Mouse (Mus musculus) layer of hippocampus, adult 11-12 months (tissue): ENCODE measurements at regions not wholly inside any gene's neighbourhood (a gene's known extent, or its start where the extent isn't known, plus 50 kb on each side); places are given as distances from the start of the nearest gene placed in this dataset.

Experiments
- DNase-seq: peaks from one replicate; pipeline ENCODE4 v3.0.0; 2022; ENCODE audit warnings: low spot score

DNA sequence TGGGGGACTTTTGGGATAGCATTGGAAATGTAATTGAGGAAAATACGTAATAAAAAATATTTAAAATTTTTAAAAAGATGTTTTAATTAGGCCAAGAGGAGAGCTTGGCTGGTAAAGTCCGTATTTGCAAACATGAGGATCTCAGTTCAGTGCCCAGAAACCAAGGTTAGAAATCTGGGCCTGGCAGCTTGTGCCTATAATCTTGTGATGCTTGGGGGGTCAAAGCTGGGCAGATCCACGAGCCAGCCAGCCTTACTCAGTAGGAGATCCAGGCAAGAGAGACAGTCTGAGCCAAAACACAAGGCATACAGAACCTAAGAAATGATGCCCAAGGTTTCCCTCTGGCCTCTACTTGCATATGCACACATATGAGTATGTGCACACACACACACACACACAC lies 54.1 kb upstream of the Cxadr start:
- DNase-seq: no peak

DNA sequence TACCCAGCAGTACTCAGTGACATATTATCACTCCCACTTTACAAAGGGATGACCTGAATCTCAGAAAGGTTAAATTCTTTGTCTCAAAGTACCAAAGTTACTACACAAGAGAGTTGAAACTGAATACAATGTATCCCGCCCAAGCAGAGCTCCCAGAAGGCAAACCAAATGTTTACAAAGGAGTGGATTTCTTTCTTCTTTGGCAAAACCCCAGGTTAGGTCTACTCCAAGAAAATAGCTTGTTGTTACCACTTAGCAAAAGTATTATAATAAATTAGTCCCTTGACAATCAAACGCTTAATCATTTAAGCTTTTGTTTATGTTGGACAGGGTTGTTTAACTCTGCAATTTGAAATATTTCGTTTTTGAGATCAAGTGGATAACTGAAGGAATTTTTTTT lies 58.6 kb upstream of the Cxadr start:
- no peak for DNase-seq

DNA sequence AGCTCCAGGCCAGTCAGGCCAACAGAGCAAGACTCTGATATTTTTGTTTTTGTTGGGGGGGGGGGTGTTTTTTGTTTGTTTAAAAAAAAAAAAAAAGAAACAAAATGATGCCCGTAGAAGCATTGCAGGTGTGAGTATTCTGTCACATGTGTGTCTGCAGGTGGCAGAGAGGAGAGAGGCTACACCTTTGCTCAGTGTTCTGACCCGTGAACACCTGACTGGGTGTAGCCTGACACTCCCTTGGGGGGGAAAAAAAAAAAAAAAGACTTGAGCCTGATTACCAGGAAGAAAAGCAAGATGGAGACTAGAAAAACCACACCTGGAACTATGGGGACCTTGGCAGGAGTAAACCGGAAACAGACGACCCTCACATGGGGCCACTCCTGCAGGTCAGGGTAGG lies 61.1 kb upstream of the Cxadr start:
- no peak for DNase-seq

DNA sequence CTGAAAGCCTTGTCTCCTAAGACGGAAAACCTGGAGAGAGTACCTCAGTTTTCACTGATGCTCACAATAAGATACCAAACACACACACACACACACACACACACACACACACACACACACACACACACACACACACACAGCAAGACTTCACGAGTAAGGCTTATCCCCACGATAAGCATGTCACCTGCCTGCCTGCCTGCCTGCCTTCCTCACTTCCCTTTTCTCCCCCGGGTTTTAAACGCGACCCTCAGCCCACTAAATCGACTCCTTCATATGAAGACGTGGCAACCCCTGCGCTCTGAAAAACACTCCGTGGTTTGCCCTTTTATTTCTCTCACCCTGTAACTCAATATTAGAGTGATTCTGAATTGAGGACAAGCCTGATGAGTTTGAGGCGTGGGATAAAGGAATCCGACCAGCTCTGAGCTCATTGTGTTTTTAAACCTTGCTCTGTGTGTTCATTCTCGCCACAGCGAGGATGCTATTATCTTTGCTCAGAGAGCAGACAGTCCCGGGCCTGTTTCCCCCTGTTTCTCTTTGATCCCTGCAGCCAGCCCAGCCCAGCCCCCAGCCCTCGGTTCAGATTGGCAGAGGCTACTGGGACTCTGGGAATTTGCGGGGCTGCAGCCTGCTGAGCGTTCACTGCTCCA lies 63.1 kb upstream of the Cxadr start:
- peak; percentile 23 for DNase-seq

DNA sequence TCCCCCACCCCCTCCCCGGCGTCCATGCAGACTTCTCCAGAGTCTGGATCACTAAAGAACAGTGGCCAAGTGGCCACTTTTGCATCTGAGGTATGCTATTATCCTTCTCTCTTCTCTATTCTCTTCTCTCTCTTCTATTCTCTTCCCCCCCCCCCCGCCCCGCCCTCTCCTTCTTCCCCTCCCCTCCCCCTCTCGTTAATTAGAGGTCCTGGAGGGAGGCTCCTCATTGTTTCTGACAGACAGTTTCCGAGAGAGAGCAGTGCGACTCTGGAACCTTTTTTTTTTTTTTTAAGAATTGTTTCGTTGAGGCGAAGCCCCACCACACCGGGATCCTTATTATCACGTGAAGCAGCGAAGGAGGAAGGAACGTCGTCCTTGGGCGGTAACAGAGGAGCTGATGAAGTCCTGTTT lies 63.6 kb upstream of the Cxadr start:
- DNase-seq: no peak

DNA sequence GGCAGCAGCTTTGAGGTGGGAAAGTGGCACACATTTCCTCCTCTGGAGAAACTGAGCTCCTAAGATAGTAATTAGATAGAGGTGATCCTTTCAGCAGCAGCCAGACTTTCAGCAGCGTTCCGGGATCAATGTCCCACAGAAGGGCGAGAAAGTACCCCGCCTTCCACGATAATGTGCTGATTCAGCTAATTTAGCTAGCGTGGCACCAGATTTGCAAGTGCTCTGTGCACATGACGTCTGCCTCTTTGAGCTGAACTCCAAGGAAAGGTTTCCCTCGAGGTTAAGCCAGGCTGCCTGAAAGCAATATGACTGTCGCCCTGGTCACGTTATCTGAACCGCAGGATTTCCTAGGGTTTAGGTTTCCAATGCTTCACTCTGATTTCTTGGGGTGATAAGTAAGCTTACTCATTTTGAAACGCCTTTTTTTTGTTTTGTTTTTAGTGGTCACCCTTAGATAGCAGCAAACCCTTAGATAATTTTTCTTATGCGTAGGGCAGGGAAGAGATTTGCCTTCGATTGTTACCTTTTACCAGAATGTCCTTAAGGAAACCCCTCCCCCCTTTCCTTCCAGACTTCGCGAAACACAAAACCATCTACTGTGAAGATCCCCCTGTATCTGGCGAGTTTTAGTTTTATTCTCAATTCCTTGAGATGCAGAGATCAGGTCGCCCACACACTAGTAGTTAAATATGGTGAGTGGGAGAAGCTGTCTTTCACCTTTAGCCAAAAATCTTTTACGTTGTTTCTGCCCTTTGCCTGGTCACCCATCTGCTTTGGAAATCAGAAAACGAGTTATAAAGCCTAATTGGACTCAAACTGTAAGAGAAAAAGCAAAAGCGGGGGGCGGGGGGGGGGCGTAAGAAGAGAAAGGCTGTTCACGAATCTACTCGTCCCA lies 64.3 kb upstream of the Cxadr start:
- DNase-seq: peak; percentile 10

DNA sequence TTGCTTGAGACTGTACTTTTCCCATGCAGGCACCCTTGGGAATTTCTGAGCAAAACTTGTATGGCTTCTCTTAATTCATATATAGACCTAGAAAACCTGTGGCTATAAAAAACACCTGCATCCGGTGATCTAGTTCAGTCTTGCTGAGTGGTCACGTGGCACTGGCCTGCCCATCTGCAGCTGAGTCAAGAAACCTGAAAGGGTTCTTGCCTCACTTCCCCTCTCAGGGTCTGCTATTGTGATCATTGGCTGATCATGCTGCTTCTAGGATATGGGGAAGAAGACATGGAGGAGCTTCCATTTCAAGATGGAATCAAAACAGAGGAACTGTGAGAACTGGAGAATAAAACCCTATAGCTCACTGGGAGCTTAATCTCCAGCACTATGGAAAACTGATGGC lies 69.1 kb upstream of the Cxadr start:
- DNase-seq: no peak

DNA sequence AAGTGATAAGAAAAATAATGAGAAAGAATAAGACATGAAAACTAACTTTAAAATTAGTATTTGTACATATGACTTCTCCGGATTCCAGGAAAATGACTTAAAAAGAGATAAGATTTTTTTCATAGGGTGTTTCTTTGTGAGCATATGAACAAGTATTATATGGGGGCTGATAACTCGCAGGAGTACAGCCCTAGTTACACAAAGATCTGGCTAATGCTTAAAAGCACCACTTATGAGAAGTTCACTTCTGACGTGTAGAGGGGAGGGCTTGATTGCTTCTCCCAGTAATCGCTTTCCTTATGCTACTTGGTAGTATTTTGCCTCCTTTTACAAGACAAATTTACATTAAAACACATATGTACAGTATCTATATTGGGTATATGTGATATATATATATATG lies 72.3 kb upstream of the Cxadr start:
- no peak for DNase-seq

DNA sequence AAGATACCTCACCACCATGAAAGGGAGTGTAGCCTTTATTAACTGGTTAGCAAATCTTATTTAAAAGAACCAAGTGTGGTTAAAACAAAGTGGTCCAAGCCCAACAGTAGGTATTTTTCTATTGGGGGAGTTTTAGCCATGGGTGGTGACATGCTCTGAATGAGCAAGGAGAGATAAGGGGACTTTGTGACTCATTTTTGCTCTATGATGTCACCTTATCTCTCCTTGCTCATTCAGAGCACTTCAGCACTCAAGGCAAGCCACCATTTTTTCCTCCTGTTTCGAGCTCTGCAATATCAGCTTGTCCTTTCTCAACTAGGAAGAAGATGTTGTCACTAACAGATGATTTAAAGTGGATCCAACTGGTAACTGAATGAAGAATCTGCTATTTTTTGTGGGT lies 78.9 kb upstream of the Cxadr start:
- no peak for DNase-seq

DNA sequence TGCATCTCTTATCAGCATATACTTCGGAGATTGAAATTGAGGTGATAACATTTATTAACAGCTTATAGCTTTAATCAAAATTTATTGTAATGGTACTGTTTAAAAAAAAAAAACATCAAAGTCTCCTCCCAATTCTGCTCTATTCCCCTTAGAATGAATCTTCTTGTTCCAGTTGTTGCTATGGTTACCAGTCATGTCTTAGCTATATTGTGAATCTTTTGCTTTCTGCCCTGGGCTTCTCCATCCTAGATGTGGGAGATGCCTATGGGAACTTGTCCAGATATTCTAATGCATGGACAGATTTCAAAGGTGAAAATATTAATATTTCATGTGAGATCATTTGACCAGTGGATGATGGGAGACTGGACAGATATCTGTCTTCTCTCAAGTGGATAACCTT lies 79.5 kb upstream of the Cxadr start:
- no peak for DNase-seq

DNA sequence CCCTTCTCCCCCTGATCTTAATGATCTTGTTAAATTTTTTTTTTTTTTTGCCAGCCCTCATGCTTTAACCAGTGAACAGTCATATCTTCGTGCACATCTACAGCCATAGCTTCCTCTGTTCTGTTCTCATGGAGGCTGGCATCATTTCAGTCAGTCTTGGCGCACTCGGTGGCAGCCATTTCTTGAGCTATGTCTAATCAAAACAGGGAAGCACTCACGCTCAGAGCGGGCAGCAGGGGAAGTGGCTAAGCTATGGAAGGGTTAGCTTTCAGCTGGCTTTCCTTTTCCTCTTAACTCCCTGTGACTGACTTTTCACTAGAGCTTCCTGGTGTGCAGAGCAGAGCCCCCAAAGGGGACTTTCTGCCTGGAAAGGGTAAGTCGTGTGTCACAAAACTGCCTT lies 83.7 kb upstream of the Cxadr start:
- peak; percentile 28 for DNase-seq

DNA sequence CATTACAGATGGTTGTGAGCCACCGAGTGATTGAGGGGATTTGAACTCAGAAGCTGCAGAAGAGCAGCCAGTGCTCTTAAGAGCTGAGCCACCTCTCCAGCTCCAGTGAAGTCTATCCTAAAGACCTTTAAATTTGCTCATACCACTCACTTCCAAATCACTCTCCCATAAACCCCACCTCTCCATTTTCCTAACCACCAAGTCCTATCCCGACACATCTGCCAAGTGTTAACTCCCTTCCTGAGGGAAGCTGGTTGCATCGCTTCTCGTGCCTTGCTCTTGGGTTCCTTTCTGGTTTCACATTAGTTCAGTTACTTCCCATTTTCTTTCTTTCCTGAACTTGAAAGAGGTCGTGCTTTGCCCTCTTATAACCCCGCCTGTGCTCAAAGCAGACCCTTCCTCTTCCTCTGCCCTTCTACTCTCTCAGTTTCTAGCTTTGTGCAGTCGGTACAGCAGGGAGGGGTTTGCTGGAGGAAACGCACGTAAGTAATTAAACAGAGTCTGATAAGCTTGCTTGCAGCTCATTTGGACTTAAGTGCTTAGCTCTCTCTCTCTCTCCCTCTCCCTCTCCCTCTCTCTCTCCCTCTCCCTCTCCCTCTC lies 84.4 kb upstream of the Cxadr start:
- no peak for DNase-seq

DNA sequence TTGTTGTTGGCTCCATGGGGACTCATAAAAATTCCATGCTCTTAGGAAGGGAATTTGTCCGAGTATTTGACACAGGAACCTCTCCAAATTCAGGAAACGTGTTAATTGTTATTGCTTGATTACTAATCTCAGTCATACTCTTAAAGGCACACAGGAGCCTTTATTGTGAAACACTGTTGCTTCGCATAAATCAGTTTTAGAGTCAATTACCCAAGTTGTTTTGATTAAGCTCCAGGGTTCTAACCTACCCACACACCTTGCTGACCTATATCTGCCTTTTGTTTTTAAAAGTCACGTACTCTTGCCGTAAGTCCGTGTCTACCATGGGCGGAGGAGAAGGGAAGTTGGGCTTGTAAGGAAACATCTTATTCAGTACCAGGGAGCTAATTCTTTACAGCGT lies 89.6 kb upstream of the Cxadr start:
- no peak for DNase-seq

DNA sequence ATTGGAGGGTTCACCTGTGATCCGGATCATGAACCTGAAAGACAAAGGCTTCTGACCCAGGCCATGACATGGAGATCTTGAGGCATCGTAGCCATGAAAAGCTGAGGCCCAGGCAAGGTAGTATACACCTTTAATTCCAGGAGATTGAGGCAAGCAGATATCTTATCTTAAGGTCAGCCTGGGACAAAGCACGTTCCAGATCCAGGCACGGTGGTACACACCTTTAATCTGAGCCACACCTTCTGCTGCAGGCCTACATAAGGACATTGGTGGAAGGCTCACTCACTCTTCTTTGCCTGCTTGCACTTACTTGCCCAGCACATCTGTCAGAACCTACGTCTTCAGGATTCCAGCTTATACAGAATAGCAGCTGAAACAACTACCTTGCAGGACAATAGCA lies 93.0 kb upstream of the Cxadr start:
- no peak for DNase-seq

DNA sequence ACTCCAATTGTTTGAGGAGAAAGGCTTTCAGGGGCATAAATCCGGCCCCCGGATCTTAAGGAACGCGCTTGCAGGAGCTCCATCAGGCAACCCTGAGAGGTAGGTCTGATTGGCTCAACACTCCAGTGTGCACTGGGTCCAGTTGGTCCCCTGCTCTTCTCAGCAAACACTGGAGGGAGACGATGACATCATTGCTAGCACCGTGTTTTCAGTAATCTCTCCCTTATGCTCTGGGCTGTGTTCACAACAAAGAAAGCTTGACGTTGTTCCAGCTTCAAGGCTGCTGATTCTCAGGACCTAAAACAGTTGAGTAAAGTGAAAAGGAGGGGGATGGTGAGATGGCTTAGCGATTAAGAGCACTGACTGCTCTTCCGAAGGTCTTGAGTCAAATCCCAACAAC lies 97.0 kb upstream of the Cxadr start:
- no peak for DNase-seq

DNA sequence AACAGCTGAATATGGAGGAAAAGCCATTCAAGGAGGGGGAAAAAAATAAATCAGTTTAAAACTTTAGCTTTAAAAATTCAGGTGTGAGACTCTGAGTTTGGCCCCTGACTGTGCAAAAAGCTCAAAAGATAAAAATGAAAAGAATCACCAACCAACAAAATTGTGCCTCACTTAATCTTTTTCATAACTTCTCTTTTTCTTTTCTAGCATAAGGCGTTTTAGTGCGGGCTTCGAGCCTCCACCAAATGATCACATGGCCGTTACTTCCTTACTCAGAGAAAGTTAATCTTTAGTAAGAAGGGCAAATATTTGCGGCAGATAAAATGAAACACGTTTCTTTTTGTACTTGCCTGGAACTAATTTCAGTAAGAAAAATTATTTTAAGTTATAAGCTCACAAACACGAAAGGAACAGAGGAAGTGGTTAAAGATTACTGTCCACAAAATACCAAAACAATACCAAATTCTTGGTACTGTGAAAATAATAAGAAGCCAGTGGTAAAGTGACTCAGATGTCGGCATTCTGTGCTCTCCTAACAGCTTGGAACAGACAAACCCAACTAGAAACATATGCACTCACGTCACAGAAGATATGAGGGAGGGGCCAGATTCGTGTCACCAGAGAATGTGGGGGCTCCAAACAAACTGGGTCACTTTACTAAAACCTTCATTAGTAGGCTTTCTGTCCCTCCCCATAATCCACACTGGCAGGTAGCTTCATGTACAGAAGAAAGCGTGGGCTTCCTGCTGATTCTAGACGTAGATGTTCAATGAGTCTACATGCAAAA lies 101.1 kb upstream of the Cxadr start:
- DNase-seq: no peak

DNA sequence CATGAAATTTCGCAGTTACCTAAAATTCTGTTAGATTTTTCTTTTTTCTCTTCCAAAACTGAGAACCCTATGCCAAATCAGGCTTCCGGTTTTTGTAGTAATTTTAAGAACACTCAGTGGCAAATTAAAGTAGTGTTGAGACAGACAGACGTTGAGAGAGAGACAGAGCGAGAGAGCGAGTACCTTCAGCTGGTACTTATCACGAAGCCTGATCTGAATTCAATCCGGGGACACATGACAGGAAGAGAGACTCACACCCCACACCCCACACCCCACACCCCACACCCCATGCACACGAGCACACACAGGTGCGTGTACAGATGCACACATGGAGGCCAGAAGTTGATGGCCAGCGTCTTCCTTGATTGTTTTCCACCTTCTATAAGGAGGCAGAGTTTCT lies 102.0 kb upstream of the Cxadr start:
- no peak for DNase-seq

DNA sequence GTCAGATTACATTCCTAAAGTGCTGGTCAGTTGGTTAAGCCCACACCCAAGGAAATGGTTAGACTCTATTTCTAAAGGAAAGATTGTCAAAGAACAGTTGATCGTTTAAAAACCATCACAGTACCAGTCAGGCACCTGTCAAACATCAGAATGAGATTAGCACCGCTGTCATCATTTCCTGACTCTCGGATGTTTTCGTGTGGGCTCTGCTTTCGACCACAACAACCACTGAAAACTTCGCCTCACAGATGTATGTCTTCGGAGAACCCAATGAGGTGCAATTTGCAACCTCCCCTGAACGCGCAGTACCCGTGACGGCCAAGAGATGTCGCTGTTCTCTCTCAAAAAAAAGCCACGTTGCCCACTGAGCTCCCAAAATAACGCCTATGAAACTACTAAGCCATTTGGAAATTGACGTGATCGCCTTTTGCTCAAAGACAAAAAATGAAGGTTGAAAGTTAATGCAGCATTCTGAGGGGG lies 102.6 kb upstream of the Cxadr start:
- peak; percentile 75 for DNase-seq

DNA sequence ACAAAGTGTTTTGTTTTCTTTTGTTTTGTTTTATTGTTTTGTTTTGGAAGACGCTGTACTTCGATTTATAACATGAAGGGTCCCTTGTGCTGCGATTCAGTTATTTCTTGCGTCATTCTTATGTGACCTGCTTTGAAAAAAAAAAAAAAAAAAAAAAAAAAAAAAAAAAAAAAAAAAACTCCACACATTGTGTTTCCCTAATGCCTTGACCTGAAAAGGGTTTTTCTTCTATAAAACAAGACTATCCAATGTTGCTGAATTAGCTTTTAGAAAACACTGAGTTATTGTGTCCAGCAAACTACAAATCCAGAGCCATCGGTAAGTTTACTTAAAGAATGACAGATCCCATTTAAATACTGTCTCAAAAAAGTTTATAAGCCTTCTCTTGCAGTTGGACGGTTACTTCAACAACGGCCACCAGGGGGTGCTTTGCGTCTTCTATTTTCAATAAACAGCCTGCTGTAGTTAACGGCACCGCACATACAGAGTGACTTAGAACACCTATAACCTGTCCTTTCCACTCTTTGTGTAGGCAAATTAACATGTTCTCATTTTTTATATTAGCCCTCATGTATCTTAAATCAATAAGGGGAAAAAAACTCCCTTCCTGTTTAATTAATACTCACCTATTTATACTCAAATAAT lies 103.9 kb upstream of the Cxadr start:
- peak; percentile 88 for DNase-seq

DNA sequence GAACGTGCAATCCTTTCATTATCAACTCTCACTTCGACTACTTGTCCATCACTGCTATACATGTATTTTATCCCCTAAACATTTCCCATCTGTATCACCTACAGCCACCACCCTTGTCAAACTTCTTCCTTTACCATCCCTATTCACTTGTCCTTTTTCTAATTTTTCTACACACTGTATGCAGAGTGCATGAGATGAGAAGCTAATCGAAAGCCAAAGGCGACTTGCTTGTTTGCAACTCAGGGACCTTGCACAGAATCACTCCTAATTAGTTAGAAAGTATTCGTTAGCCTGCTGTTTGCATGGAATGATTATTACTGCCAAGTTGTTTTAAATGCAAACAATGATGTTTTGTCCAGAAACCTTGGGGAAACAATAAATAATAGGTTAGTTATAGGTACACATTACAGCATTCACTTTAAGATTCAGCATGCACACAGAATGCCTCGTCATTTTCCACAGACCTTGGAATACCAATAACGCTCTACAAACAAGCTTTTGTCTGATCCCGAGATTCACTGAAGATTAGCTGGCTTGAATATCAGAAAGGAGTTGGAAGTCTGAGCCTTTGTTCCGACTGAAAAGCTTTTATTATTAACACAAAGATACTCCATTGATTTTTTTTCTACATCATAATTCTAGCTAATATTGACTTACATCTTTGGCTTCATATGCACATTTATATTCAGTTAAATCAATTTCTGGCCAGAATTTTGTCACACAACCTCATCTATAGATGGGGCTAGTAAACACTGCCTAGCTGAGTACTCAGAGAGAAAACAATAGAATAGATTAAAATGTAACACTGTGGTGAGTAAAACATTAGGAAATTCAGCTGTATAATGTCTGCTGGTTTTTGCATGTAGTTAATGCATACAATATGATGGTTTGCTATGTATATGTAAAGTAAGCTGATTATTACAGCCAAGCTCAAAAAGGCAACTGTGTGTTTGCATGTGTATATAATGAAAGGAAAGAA lies 130.4 kb upstream of the Cxadr start:
- no peak for DNase-seq

DNA sequence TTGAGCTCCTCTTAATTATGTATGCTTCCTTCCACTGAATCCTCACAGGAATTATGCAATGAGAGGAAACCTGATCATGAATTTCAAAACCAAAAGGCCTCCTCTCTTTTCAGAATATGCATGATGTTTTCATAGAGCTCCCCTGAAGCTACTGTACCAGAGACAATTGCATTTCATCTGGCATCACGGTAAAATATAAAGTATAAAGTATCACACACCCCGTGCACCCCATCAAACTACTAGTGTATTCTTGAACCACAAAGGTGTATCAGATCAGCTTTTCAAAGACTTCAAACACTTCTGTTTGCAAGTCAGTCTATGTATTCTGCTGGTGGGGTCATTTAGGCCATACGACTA lies 144.4 kb upstream of the Cxadr start:
- DNase-seq: no peak
